Mouse (Mus musculus) layer of hippocampus, adult 18-20 months (tissue): ENCODE results near the gene Olfr374. TPM values are rescaled to one million over a fixed set of nuclear protein-coding genes. Genes with fewer than 3 reads are reported as not detected.

ENCODE experiments used
- DNase-seq, 2 experiments: peaks; one replicate each; pipeline ENCODE4 v3.0.0; 2022; ENCODE audit warnings: low spot score in 2 of 2
- total RNA-seq, 2 experiments: library from RNA; stranded (reverse); gene quantifications; 2 replicates each; pipeline ENCODE4 v1.2.3; 2021

Olfr374 gene
- total RNA-seq, 2 experiments from 2014 or later, result not detected

- no peak for DNase-seq
Measured at GRCm38 (mm10) chr8:72135446-72136301, 28.8 kb downstream of the Olfr374 start.

GRCm38 (mm10) chr8:72136302-72136978 is 29.6 kb downstream of the Olfr374 start:
- peak in 1 of 2 experiments; percentile 25 for DNase-seq

GRCm38 (mm10) chr8:72137431-72137830 is 30.6 kb downstream of the Olfr374 start:
- DNase-seq, result no peak

GRCm38 (mm10) chr8:72138456-72138855 is 31.6 kb downstream of the Olfr374 start:
- no peak for DNase-seq

GRCm38 (mm10) chr8:72143256-72143824 is 36.5 kb downstream of the Olfr374 start:
- DNase-seq, result no peak

- no peak for DNase-seq
Measured at GRCm38 (mm10) chr8:72144345-72144975, 37.6 kb downstream of the Olfr374 start.

- DNase-seq, result no peak
Measured at GRCm38 (mm10) chr8:72145511-72145910, 38.7 kb downstream of the Olfr374 start.

- DNase-seq, result no peak
Measured at GRCm38 (mm10) chr8:72146056-72146455, 39.2 kb downstream of the Olfr374 start.

GRCm38 (mm10) chr8:72146556-72146955 is 39.7 kb downstream of the Olfr374 start:
- DNase-seq, result no peak

GRCm38 (mm10) chr8:72147266-72147665 is 40.4 kb downstream of the Olfr374 start:
- DNase-seq, result no peak

- DNase-seq, result no peak
Measured at GRCm38 (mm10) chr8:72149056-72149455, 42.2 kb downstream of the Olfr374 start.

GRCm38 (mm10) chr8:72151418-72152078 is 44.7 kb downstream of the Olfr374 start:
- no peak for DNase-seq

GRCm38 (mm10) chr8:72153382-72153781 is 46.5 kb downstream of the Olfr374 start:
- DNase-seq, result no peak

- DNase-seq, result no peak
Measured at GRCm38 (mm10) chr8:72158096-72158495, 51.3 kb downstream of the Olfr374 start.

- no peak for DNase-seq
Measured at GRCm38 (mm10) chr8:72158726-72159125, 51.9 kb downstream of the Olfr374 start.

- DNase-seq, result no peak
Measured at GRCm38 (mm10) chr8:72160007-72160406, 53.2 kb downstream of the Olfr374 start.

GRCm38 (mm10) chr8:72160707-72161697 is 54.2 kb downstream of the Olfr374 start, which contains the start of gene Rab8a:
TSS of gene Rab8a (plus strand) at chr8:72161200.
- DNase-seq, result peak; percentile 100

GRCm38 (mm10) chr8:72162821-72163220 is 56.0 kb downstream of the Olfr374 start:
- no peak for DNase-seq
